In the genomic region with DNA sequence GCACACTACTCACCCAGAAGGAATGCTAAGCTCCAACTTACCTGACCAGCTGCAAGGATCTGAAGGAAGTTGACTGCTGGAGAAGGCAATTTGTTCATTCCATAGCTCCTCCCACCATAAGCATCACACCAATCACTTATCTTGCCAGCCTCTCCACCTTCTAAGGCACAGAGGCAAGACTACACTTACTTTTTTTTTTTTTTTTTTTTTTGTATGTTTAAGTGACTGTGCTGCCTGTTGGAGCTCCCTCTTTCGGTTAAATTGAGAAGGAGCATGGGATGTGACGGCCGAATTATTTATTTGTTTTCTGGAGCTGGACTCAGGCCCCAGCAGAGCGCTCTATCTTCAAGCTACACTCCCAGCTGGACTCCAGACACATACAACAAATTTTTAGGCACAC, we compare ENCODE assay signal across 9 mouse cellular contexts. TPM values are rescaled to one million over a fixed set of nuclear protein-coding genes. Genes with fewer than 3 reads are reported as not detected.
DNase-seq lines count a peak whose midpoint lies in the region; ATAC-seq and TF ChIP-seq lines count a peak whose summit lies in the region.
"Had no signal": no experiment of that assay in that cellular context is flagged by ENCODE, and none has a peak within 500 bp of the region (broad histone marks: within the 10 kb centered on the region; RNA-seq: fewer than 3 reads in every experiment).

No protein-coding gene starts in this region.

- DNase-seq in cerebellum, adult 11-12 months = no peak
- peak; percentile 2 to 10 for DNase-seq in left cerebral cortex, postnatal 25 days (ENCODE audit: low spot score in 2 of 2)
- DNase-seq in left cerebral cortex, adult 8-10 months (ENCODE audit: low spot score in 2 of 2) = no peak
- DNase-seq in cerebellum, adult 18-20 months = peak; percentile 21 to 35
- peak; percentile 23 for DNase-seq in stomach, postnatal 0 days (ENCODE audit: low spot score)
- DNase-seq in layer of hippocampus, adult 9-11 months = no peak

- TF ChIP-seq EP300 in stomach, postnatal 0 days (optimal IDR thresholded peaks at IDR 0.05) = no peak

- TF ChIP-seq CTCF in stomach, postnatal 0 days (IDR thresholded peaks at IDR 0.05; ENCODE audit: low read depth) = peak; percentile 66

- H3K4me2 ChIP-seq in kidney, embryonic 16.5 days (replicated peaks; ENCODE audit: low read depth, low read length) = no peak overlapping the region
- no peak overlapping the region for H3K4me2 ChIP-seq in stomach, postnatal 0 days (replicated peaks; ENCODE audit: low read depth)

- H3K9me3 ChIP-seq in kidney, embryonic 16.5 days (ENCODE audit: low read length) = no peaks in the 10 kb centered on the region
- H3K9me3 ChIP-seq in stomach, postnatal 0 days (ENCODE audit: control insufficient read depth, low read length) = no peaks in the 10 kb centered on the region
- H3K9me3 ChIP-seq: megakaryocyte, embryonic 14.5 days had no signal

- H3K27ac ChIP-seq in kidney, embryonic 16.5 days (ENCODE audit: low read length) = no peak overlapping the region
- H3K27ac ChIP-seq in stomach, postnatal 0 days (replicated peaks) = no peak overlapping the region

- H3K4me1 ChIP-seq in kidney, embryonic 16.5 days (ENCODE audit: insufficient read depth, low read length) = no peaks in the 10 kb centered on the region
- no peaks in the 10 kb centered on the region for H3K4me1 ChIP-seq in stomach, postnatal 0 days (replicated peaks; ENCODE audit: control insufficient read depth, insufficient read depth)

- peaks cover 7% of the 10 kb centered on the region; the same call in 1 of the 2 replicates for H3K27me3 ChIP-seq in kidney, embryonic 16.5 days (ENCODE audit: insufficient read depth, low read length)
- H3K27me3 ChIP-seq in stomach, postnatal 0 days (ENCODE audit: control insufficient read depth, insufficient read depth, low read length) = no peaks in the 10 kb centered on the region

- WGBS in kidney, embryonic 16.5 days = 57% methylated on average over 4 of the region's 4 CpGs
- 29% methylated on average over 4 of the region's 4 CpGs for whole genome bisulfite sequencing in stomach, postnatal 0 days

- intact Hi-C loops in left cerebral cortex, postnatal 25 days (cut with DNase I) = loop anchor here (5.0 kb wide), 1 partner anchor 79 kb away; no protein-coding TSS in a partner anchor

- peak; percentile 45; the same call in 1 of the 2 replicates for ATAC-seq in cerebellum, adult (ENCODE audit: insufficient number of reproducible peaks, low FRiP score, low TSS enrichment)
- ATAC-seq in kidney, embryonic 16.5 days (ENCODE audit: low FRiP score, low TSS enrichment) = 0 out of 2 replicates have a peak, but pooled peaks have one; percentile 35
- ATAC-seq in stomach, postnatal 0 days (ENCODE audit: low FRiP score, low TSS enrichment) = peak; percentile 75

- H3K36me3 ChIP-seq in kidney, embryonic 16.5 days (ENCODE audit: insufficient read depth, low read length) = no peaks in the 10 kb centered on the region
- no peaks in the 10 kb centered on the region for H3K36me3 ChIP-seq in stomach, postnatal 0 days (ENCODE audit: control insufficient read depth, insufficient read depth, low read length)

- H3K4me3 ChIP-seq in kidney, embryonic 16.5 days (ENCODE audit: low read length) = no peak overlapping the region
- no peak overlapping the region for H3K4me3 ChIP-seq in stomach, postnatal 0 days (ENCODE audit: low read depth, low read length)
- H3K4me3 ChIP-seq: megakaryocyte, embryonic 14.5 days had no signal

- H3K9ac ChIP-seq in kidney, embryonic 16.5 days (replicated peaks; ENCODE audit: low read length) = no peak overlapping the region
- H3K9ac ChIP-seq in stomach, postnatal 0 days (ENCODE audit: low read length) = no peak overlapping the region

RNA-seq across cellular contexts. Expression of a gene that starts 60.0 kb away (rescaled TPM):
- total RNA-seq in left cerebral cortex, postnatal 25 days (2021) = under 1 TPM; 0.50 to 0.60 TPM
- under 1 TPM in 2 of 4 experiments, not detected in 2; 0.18 to 0.38 TPM for total RNA-seq in left cerebral cortex, adult 8-10 months (2022)
- polyA plus RNA-seq in kidney, embryonic 16.5 days (2015; fragmentation: Nextera tagmentation; extraction: Ambion mirVana) = 7.0 and 8.7 TPM in 2 replicates
- polyA plus RNA-seq in stomach, postnatal 0 days (2015; fragmentation: Nextera tagmentation; extraction: Ambion mirVana) = 5.3 and 6.2 TPM in 2 replicates

Comparison
In these comparisons a context has a peak if more than half of its experiments do, and no peak if none do; other contexts are left out.
1. DNase-seq: peak in left cerebral cortex, postnatal 25 days (2 of 2), cerebellum, adult 18-20 months (2 of 2) and stomach, postnatal 0 days (single experiment); none in cerebellum, adult 11-12 months (single experiment), left cerebral cortex, adult 8-10 months (0 of 2) and layer of hippocampus, adult 9-11 months (single experiment).
2. Peak in every context shown above with its lines, with median percentiles within 50 percentile points of each other: ATAC-seq.